Comparison of ENCODE assay signal across 8 mouse cellular contexts in the genomic region with DNA sequence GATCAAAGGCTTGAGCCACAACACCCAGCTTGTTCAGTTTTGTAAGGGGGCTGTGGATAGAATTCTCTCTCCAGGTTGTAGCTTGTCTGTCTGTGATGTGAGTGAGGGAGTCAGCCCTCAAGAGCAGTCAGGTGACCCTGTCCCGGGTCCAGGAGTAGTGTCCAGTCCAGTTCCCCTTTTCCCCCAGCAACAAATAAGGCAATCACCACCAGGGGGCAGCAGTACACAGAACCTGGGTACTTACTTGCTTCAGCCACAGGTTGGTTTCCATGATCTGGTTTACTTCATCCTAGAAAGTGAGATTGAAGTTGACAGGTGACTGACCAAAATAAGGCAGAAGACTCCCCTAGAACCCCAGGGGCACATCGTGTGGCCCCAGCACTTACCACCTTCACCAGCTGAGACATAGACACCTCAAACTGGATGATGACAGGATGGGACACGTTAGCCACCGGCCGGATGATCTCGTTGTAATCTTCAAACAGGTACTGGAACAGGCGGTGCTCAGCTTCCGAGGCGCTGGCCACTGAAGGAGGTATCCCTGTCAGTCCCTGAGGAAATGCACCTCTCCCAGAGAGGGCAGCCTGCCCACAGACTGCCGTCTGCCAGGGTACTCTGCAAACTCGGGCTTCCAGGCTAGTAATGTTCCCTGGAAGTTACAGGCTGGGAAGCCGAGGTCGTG. TPM values are rescaled to one million over a fixed set of nuclear protein-coding genes. Genes with fewer than 3 reads are reported as not detected.
DNase-seq lines count a peak whose midpoint lies in the region; ATAC-seq and TF ChIP-seq lines count a peak whose summit lies in the region.

No protein-coding gene starts in this region.

- no peaks in the 10 kb centered on the region for H3K36me3 ChIP-seq in kidney, postnatal 0 days (ENCODE audit: insufficient read depth, low read length)
- no peaks in the 10 kb centered on the region for H3K36me3 ChIP-seq in liver, embryonic 13.5 days

- intact Hi-C loops in gastrocnemius, adult 2 months (cut with DNase I): loop anchor here (1.0 to 2.0 kb wide), 2 partner anchors 86 to 287 kb away; no protein-coding TSS in a partner anchor

- 0 out of 2 replicates have a peak, but pooled peaks cover 3% of the 10 kb centered on the region for H3K4me1 ChIP-seq in kidney, postnatal 0 days (replicated peaks; ENCODE audit: insufficient read depth, low read length)
- no peaks in the 10 kb centered on the region for H3K4me1 ChIP-seq in liver, embryonic 13.5 days (replicated peaks)

- no peak overlapping the region for H3K27ac ChIP-seq in gastrocnemius, adult 2 months
- no peak overlapping the region for H3K27ac ChIP-seq in kidney, postnatal 0 days
- no peak overlapping the region for H3K27ac ChIP-seq in liver, embryonic 13.5 days

- no peak overlapping the region for H3K4me2 ChIP-seq in kidney, postnatal 0 days (ENCODE audit: low read length)
- no peak overlapping the region for H3K4me2 ChIP-seq in liver, embryonic 13.5 days

- peaks cover 32% of the 10 kb centered on the region for H3K27me3 ChIP-seq in kidney, postnatal 0 days (ENCODE audit: insufficient read depth, low read length)
- peaks cover 47% of the 10 kb centered on the region for H3K27me3 ChIP-seq in liver, embryonic 13.5 days

- no peak for ATAC-seq in kidney, postnatal 0 days (replicated peaks; ENCODE audit: low FRiP score, low read depth)
- ATAC-seq in liver, embryonic 13.5 days (ENCODE audit: low read depth): no peak

- DNase-seq in 3T3-L1 (ENCODE audit: low read depth, low spot score): peak; percentile 85
- peak; percentile 33 for DNase-seq in MEL-GATA-1-ER (ENCODE audit: extremely low read depth, low read depth)
- peak; percentile 87 for DNase-seq in cerebellum, adult 8-10 months
- peak; percentile 85 for DNase-seq in gastrocnemius, adult 2 months
- peak; percentile 79 for DNase-seq in kidney, postnatal 0 days (ENCODE audit: low spot score)
- DNase-seq in liver, embryonic 13.5 days: peak; percentile 23
- DNase-seq in right cerebral cortex, adult 18-20 months: peak; percentile 58
- peak; percentile 40 for DNase-seq in urinary bladder, postnatal 10 days (ENCODE audit: low spot score)

- H3K9ac ChIP-seq in kidney, postnatal 0 days (ENCODE audit: low read depth, low read length): no peak overlapping the region
- no peak overlapping the region for H3K9ac ChIP-seq in liver, embryonic 13.5 days

- TF ChIP-seq CTCF in gastrocnemius, adult 2 months (IDR thresholded peaks at IDR 0.05): peak; percentile 82
- peak; percentile 90 for TF ChIP-seq CTCF in kidney, postnatal 0 days (IDR thresholded peaks at IDR 0.05; ENCODE audit: low read depth)

- H3K4me3 ChIP-seq in gastrocnemius, adult 2 months: no peak overlapping the region
- H3K4me3 ChIP-seq in kidney, postnatal 0 days (replicated peaks; ENCODE audit: low read depth, low read length): no peak overlapping the region
- no peak overlapping the region for H3K4me3 ChIP-seq in liver, embryonic 13.5 days (replicated peaks)

- no peaks in the 10 kb centered on the region for H3K9me3 ChIP-seq in kidney, postnatal 0 days (replicated peaks; ENCODE audit: low read length)
- H3K9me3 ChIP-seq in liver, embryonic 13.5 days (replicated peaks): no peaks in the 10 kb centered on the region

- 39% methylated on average over 13 of the region's 13 CpGs for WGBS in kidney, postnatal 0 days
- 30% methylated on average over 13 of the region's 13 CpGs for WGBS in liver, embryonic 13.5 days (ENCODE audit: insufficient replicate concordance)

RNA-seq across cellular contexts. Expression of a gene that starts 2.3 kb away (rescaled TPM):
- not detected for total RNA-seq in gastrocnemius, adult 2 months (2021)
- 0.18 and 0.22 TPM in 2 replicates for polyA plus RNA-seq in kidney, postnatal 0 days (2015; fragmentation: Nextera tagmentation; extraction: Ambion mirVana)
- polyA plus RNA-seq in liver, embryonic 13.5 days (2015; fragmentation: Nextera tagmentation; extraction: Ambion mirVana): 0.05 TPM in 2 replicates

RNA-seq across cellular contexts. Expression of a gene that starts 24.5 kb away (rescaled TPM):
- not detected for total RNA-seq in gastrocnemius, adult 2 months (2021)
- polyA plus RNA-seq in kidney, postnatal 0 days (2015; fragmentation: Nextera tagmentation; extraction: Ambion mirVana): 1.0 and 1.4 TPM in 2 replicates
- polyA plus RNA-seq in liver, embryonic 13.5 days (2015; fragmentation: Nextera tagmentation; extraction: Ambion mirVana): 0.03 TPM in 1 of 2 replicates, not detected in the other

RNA-seq across cellular contexts. Expression of a gene that starts 43.4 kb away (rescaled TPM):
- total RNA-seq in gastrocnemius, adult 2 months (2021): not detected
- 0.97 and 1.7 TPM in 2 replicates for polyA plus RNA-seq in kidney, postnatal 0 days (2015; fragmentation: Nextera tagmentation; extraction: Ambion mirVana)
- 0.03 TPM in 1 of 2 replicates, not detected in the other for polyA plus RNA-seq in liver, embryonic 13.5 days (2015; fragmentation: Nextera tagmentation; extraction: Ambion mirVana)

Comparison
In these comparisons a context has a peak if more than half of its experiments do, and no peak if none do; other contexts are left out.
1. DNase-seq: peak in every context shown above with its lines; median percentile 87 in cerebellum, adult 8-10 months; 85 in 3T3-L1; 85 in gastrocnemius, adult 2 months; 79 in kidney, postnatal 0 days; 58 in right cerebral cortex, adult 18-20 months; 40 in urinary bladder, postnatal 10 days; 33 in MEL-GATA-1-ER; 23 in liver, embryonic 13.5 days.